Mouse (Mus musculus) CH12.LX (cell line): ENCODE results near the gene Wars.

Experiments used
- CHD1 ChIP-seq: IDR thresholded peaks from 2 replicates; pipeline ENCODE4 v1.6.1; 2012; ENCODE audit warnings: low read depth, low read length, improper control_type of control experiment, inconsistent platforms
- EP300 ChIP-seq: IDR thresholded peaks from 2 replicates; pipeline ENCODE4 v1.6.1; 2011; ENCODE audit warnings: low read length, improper control_type of control experiment
- ETS1 ChIP-seq: conservative IDR thresholded peaks from 2 replicates; pipeline ENCODE4 v1.6.1; 2012; ENCODE audit warnings: low read depth, mild to moderate bottlenecking, inconsistent platforms, low read length, improper control_type of control experiment, moderate library complexity
- MAX ChIP-seq: IDR thresholded peaks from 2 replicates; pipeline ENCODE4 v1.6.1; 2011; ENCODE audit warnings: low read length, improper control_type of control experiment
- POLR2A ChIP-seq: IDR thresholded peaks from 2 replicates; pipeline ENCODE4 v1.6.1; 2011; ENCODE audit warnings: low read depth, mild to moderate bottlenecking, improper control_type of control experiment, low read length
- TBP ChIP-seq: conservative IDR thresholded peaks from 2 replicates; pipeline ENCODE4 v1.6.1; 2011; ENCODE audit warnings: low read depth, low read length, improper control_type of control experiment
- USF2 ChIP-seq: conservative IDR thresholded peaks from 2 replicates; pipeline ENCODE4 v1.6.1; 2011; ENCODE audit warnings: low read depth, low read length, improper control_type of control experiment

GRCm38 (mm10) chr12:108932113-108932512 is 38.1 kb upstream of the Wars start:
- no peak for TF ChIP-seq USF2
- no peak for TF ChIP-seq MAX
- no peak for TF ChIP-seq ETS1
- no peak for TF ChIP-seq CHD1
- no peak for TF ChIP-seq POLR2A
- TF ChIP-seq TBP: no peak
- no peak for TF ChIP-seq EP300
